Mouse (Mus musculus) heart, adult 10 weeks (tissue): Measurements from ENCODE around the gene Prl2c2. TPM values are rescaled to one million over a fixed set of nuclear protein-coding genes. Genes with fewer than 3 reads are reported as not detected.

Source experiments
- polyA plus RNA-seq: library from polyadenylated mRNA; stranded (reverse); fragments of 350-450 nt; fragmentation: Illumina TruSeq; extraction: RNeasy Lipid Tissue Mini Kit (QIAGEN cat#74804); gene quantifications from one replicate; pipeline ENCODE4 v1.2.3, GENCODE M21; 2014; ENCODE audit warnings: low read depth, low replicate concordance

Gene Prl2c2
- polyA plus RNA-seq, result not detected

GRCm38 (mm10) chr13:13005283-13005682 is at the start of gene Prl2c2:
TSS of gene Prl2c2 (minus strand) at chr13:13005383.

Other genes starting within 250 kb of the Prl2c2 start
- not detected for gene Prl2c3, start 205.3 kb downstream of the Prl2c2 start, polyA plus RNA-seq
- not detected for gene Prl2c5, start 177.3 kb upstream of the Prl2c2 start, polyA plus RNA-seq